In the genomic region with DNA sequence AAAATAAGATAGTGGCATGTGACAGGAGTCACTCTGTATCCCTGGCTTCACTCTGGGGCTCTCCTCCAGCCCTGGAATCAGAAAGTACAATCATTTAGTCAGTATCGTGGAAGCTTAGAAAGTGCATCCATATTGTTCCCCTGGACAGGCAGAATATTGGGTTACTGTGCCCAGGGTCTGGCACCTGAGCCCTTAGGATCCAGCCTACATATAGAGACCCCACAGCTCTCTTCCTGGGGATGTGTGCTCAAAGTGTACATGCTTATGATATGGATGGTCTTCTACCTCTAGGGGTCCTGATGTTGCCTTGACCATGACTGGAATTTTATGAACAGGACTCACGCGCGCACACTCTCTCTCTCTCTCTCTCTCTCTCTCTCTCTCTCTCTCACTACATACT, we compare ENCODE assay signal across 19 mouse cellular contexts. TPM values are rescaled to one million over a fixed set of nuclear protein-coding genes. Genes with fewer than 3 reads are reported as not detected.
"Had no signal": no experiment of that assay in that cellular context is flagged by ENCODE, and none has a peak within 500 bp of the region (broad histone marks: within the 10 kb centered on the region; RNA-seq: fewer than 3 reads in every experiment).

No protein-coding gene starts in this region.

- H3K27ac ChIP-seq: lung, embryonic 15.5 days; macrophage; midbrain, embryonic 12.5 days; midbrain, embryonic 15.5 days; neural tube, embryonic 12.5 days; stomach, embryonic 15.5 days; stomach, postnatal 0 days had no signal

- DNase-seq: liver, postnatal 0 days; lung, adult 2 months; lung, postnatal 14 days; lung, postnatal 36 days; right cerebral cortex, postnatal 14 days; thymus, adult 2 months; thymus, postnatal 25 days; thymus, postnatal 4 days had no signal

- H3K4me3 ChIP-seq: lung, embryonic 15.5 days; megakaryocyte, embryonic 14.5 days; midbrain, embryonic 12.5 days; midbrain, embryonic 15.5 days; neural tube, embryonic 12.5 days; stomach, embryonic 15.5 days had no signal

RNA-seq across cellular contexts. Expression of a gene that starts 14.4 kb away (rescaled TPM):
- total RNA-seq: megakaryocyte progenitor cell, adult 5-6 weeks; monocyte, adult 5-6 weeks; neutrophil, adult 5-6 weeks had no signal
